Mouse (Mus musculus) urinary bladder, postnatal 25 days (tissue): ENCODE measurements around the gene Dnm3.

Experiments used
- DNase-seq: peaks from one replicate; pipeline ENCODE4 v3.0.0; 2022; ENCODE audit warnings: low spot score

Gene Dnm3

DNA sequence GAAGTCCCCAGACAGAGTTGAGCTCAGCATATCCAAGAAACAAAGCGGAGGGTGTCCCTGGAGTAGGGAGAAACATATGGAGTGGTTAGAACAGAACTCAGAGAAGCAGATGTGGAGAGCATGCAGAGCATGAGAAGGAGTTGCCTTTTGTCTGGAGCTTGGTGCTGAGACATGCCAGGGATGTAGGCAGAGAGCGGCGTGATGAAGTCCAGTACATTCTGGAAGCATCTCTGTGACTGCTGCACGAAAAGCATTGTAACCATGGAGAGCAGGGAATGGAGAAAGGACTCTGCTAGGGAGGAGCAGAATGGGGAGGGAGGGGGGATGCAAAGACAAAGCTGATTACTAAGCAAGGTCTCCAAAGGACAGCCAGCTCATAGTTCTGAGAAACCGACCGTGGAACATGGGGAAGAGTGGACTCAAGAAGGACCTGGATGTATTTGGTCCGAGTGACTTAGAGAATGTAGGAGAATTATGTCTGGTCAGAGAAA, 369.6 kb downstream of the Dnm3 start:
- no peak for DNase-seq

GRCm38 (mm10) chr1:162107011-162107606, 370.7 kb downstream of the Dnm3 start:
- no peak for DNase-seq

GRCm38 (mm10) chr1:162100961-162101830, 376.6 kb downstream of the Dnm3 start:
- no peak for DNase-seq

DNA sequence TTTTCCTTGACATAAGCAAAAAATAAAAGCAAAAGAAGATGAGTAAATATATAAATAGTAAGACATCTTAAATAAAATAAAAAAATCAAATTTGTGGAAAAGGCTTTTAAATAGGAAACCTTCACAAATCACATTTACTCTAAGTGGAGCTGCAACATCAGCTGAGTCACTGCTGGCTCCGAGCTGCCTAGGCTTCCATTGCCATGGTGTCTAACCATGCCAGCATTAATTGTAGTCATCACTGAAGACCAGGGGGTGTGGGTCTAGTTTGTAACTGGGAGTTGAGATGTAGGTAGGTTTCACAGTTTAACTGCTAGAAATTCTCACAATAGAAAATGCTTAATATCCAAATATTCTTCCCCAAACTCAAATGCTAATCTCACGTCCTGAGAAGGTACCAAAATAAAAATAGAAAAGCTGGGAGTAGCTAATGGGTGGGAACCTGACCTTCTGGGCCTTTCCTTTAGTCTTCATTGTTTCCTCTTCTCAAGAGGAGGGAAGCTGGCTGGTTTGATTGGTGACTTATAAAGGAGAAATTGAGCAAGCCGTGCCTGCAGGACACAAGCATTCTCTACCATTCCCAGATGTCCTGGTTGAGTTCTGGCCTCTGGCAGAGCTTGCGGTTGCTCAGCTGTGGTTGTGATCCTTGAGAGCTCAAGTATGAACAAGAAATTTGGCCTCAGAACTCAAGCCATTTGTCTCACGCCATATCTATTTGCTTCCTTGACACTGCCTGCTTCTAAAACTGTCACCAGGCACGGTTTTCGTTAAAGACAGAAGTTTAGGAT, 377.6 kb downstream of the Dnm3 start:
- no peak for DNase-seq

GRCm38 (mm10) chr1:162099203-162099602, 378.6 kb downstream of the Dnm3 start:
- no peak for DNase-seq

DNA sequence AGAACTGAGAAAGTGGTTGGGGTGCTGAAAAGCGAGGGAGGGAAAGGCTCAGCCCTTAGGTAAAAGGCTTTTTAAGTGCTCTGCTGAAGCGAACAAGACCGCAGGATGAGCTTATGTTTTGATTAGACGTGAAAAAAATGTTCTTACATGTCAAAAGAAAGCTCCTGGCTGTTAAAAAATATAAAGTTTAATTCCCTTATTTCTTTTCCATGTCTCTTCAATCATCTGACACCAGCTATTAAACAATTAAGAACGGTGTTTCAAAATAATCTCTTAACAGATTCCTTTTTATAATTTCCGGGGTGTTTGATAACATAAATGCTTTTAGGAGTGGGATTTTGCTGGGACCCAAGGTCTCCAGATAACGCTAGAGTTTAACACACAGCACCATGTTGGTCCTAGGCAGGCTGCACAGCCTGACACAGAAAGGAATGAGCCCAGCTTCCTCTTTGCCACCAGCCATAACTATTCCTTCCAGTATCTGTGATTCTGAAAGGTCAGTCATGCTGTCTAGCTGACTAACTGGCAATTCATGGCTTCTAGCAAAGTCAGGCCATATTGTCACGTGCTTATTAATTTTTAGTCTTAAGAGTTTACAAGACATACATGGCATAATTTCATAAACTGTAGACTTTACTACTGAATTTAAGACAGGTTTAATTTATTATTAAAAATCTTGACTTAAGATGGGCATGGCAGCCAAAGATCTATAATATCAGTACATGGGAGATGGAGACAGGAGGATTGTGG, 383.1 kb downstream of the Dnm3 start:
- no peak for DNase-seq

- DNase-seq: no peak
These were observed 383.9 kb downstream of the Dnm3 start for GRCm38 (mm10) chr1:162093806-162094522.

DNA sequence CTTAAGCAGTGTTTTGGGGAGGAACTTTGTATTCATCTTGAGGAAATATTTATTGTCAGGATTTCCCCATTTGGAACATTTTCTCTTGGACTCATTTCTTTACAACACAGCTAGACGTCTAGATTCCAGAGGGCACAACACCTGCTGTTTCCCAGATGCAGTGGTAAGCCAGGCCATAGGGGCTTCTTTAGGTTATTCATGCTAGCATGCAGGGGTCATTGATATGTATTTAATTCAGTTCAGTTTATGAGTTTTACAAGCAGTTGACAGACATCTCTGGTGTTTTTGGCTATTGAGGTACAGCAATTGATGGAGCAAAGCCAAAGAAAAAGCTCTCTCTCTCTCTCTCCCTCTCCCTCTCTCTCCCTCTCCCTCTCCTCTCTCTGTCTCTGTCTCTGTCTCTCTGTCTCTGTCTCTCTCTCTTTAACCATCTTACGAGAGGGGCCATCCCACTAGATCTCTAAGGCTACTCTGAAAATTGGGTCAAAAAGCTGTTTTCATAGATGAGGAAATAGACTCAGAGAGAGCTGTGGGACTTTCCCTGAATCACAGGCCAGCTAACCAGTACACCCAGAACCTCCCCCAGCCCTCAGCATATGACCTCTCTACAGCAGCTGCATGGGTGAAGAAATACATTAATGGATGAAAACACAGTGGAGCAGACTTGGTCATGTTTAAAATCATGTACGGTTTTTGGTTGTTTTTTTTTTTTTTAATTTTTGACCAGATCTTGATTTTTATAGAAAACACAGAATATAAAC, 384.8 kb downstream of the Dnm3 start:
- no peak for DNase-seq

- no peak for DNase-seq
These were observed 385.4 kb downstream of the Dnm3 start for GRCm38 (mm10) chr1:162092401-162092800.

GRCm38 (mm10) chr1:162083886-162084478, 393.9 kb downstream of the Dnm3 start:
- no peak for DNase-seq

- no peak for DNase-seq
These were observed 394.5 kb downstream of the Dnm3 start for GRCm38 (mm10) chr1:162083354-162083753.

GRCm38 (mm10) chr1:162082711-162083110, 395.1 kb downstream of the Dnm3 start:
- DNase-seq: no peak

DNA sequence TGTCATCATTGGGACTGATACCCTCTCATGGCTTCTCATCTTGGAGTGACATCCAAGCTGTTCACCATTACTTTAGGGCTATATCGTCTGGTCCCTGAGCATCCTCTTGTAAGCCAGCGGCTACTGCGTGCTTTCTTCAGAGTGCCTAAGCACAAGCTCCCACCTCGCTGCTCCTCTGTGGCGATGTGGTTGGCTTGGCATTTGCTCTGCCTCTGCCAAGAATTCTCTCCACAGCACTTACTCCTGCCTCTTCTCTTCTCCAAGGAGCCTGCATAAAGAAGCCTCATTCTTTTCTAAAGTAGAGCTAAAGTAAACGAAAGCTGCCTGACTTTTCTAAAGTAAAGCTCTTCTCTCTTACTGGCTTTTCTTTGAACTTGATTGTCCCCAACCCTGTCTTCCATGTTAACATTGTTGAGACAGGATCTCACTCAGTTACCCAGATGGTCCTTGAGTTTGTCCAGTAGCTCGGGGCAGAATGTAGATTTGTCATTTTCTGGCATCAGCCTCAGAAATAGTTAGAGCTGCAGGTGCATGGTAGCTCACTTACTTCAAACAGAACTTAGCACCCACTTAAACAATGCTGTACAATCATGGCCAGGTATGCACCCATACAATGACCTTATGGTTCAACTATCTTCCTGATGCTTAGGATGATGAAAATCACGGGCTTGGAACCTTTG, 396.0 kb downstream of the Dnm3 start:
- no peak for DNase-seq

DNA sequence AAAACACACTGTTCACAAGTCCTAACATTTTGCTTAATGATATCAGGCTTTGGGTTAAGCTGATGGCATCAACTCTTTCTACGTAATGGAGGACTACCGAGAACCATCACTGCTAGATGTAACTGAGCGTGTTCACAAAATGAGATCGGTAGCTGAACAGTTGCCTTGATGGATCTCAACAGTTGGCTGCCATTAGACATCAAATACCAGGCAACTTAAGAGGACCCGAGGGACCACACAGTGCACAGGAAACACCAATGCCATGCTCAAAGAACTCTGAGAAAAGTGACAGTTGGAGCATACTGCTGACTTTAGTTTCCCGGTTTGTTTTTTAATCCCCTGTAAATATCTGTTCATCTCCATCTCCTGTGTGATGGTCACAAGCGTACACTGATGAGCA, 397.8 kb downstream of the Dnm3 start:
- DNase-seq: no peak

- no peak for DNase-seq
These were observed 400.4 kb downstream of the Dnm3 start for GRCm38 (mm10) chr1:162077454-162077853.

GRCm38 (mm10) chr1:162076581-162077001, 401.2 kb downstream of the Dnm3 start:
- DNase-seq: no peak

GRCm38 (mm10) chr1:162075831-162076230, 402.0 kb downstream of the Dnm3 start:
- DNase-seq: no peak

- DNase-seq: no peak
These were observed 402.4 kb downstream of the Dnm3 start for GRCm38 (mm10) chr1:162075416-162075815.

GRCm38 (mm10) chr1:162074626-162075410, 403.0 kb downstream of the Dnm3 start:
- no peak for DNase-seq
